Mouse (Mus musculus): ENCODE measurements around the gene Pklr. TPM values are rescaled to one million over a fixed set of nuclear protein-coding genes. Genes with fewer than 3 reads are reported as not detected.

Pklr gene
- polyA plus RNA-seq, 1 experiment, result 0.07 TPM

DNA sequence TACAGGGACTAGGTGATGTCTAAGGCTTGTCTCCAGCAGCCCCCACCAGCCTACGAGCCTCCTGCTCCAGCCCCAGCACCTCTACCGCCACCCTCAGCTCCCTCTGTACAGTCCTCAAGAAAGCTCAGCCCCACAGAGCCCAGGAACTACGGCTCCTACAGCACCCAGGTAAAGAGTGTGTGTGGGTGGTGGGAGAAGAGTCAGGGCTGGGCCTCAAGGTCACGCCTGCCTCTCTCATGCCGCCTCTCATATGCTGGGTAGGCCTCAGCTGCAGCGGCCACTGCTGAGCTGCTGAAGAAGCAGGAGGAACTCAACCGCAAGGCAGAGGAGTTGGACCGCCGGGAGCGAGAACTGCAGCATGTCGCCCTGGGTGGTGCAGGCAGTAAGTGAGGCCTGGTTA, 43.1 kb downstream of the Pklr start:
- Histone ChIP-seq H3K27ac (ENCODE audit: insufficient read depth, low read length) (no peak overlapping the region), H3K4me3 (replicated peaks; ENCODE audit: insufficient read depth, low read depth, low read length) (no peak overlapping the region), H3K4me1 (ENCODE audit: control insufficient read depth, insufficient read depth, low read length) (peaks cover 14% of the 10 kb centered on the region), H3K27me3 (ENCODE audit: control insufficient read depth, insufficient read depth, low read length) (no peaks in the 10 kb centered on the region)
- DNase-seq, result no peak
- TF ChIP-seq POLR2A (IDR thresholded peaks at IDR 0.05; ENCODE audit: borderline replicate concordance, insufficient read depth, low read length) (no peak), CTCF (IDR thresholded peaks at IDR 0.05; ENCODE audit: borderline replicate concordance, insufficient read depth, low read depth, low read length) (no peak)
- 86% methylated on average over 11 of the region's 11 CpGs for WGBS

DNA sequence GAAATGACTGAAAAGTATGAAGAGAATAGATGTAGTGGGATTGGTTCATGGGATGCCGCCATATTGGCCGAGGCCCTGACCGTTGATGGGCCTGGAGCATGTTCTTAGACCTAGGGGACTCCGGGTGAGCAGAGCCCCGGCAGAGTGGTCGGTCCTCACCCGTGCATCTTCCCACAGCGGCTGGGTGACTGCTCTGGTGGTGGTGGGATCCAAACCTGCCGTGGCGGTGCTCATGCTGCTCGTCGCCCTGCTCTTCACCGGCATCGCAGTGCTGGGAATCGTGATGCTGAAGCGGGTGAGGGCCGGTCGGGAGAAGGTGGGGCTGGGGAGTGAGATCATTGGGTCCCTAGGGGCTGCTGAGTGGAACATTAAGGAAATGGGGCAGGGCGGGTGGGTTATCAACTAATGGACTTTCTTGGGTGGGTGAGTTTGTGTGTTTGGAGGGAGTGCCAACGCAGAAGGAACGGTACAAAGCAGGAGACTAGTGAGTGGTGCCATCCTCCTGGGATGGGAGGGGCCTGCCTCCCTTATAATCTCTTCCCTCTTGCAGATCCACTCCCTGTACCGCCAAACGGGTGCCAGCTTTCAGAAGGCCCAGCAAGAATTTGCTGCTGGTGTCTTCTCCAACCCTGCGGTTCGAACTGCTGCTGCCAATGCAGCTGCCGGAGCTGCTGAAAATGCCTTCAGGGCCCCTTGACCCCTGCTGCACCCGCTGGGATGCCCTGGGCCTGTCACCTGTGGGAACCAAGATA, 46.0 kb downstream of the Pklr start:
- no peak overlapping the region for H3K27ac ChIP-seq (ENCODE audit: insufficient read depth, low read length)
- no peak overlapping the region for H3K4me3 ChIP-seq (replicated peaks; ENCODE audit: insufficient read depth, low read depth, low read length)
- WGBS, result 91% methylated on average over 27 of the region's 27 CpGs
- H3K27me3 ChIP-seq (ENCODE audit: control insufficient read depth, insufficient read depth, low read length), result no peaks in the 10 kb centered on the region
- no peak for DNase-seq
- no peak for TF ChIP-seq CTCF (IDR thresholded peaks at IDR 0.05; ENCODE audit: borderline replicate concordance, insufficient read depth, low read depth, low read length)
- TF ChIP-seq POLR2A (IDR thresholded peaks at IDR 0.05; ENCODE audit: borderline replicate concordance, insufficient read depth, low read length), result no peak
- H3K4me1 ChIP-seq (ENCODE audit: control insufficient read depth, insufficient read depth, low read length), result peaks cover 19% of the 10 kb centered on the region

DNA sequence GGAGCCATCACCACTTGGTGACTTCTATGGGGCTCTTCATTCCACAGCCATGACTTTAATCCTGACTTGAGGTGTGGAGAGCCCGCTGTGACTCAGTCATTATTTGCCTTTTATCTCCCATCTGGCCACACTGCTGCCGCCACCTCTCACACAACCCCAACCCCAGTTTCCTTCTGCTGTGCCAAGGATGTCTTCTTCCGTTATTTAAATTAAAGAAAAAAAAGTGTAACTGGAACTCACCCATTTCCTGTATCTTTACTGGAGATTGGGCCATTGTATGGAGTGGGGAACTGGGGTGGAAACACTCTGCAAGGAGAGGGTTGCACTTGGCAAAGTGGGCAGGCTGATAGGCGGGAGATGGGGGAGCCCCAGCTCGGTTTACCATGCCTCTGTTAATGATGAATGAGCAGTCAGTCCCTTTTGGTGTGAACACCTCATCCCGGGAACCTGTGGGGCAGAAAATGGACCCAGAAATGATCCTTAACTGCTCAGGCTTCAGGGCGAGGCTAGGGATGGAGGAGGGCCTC, 46.7 kb downstream of the Pklr start:
- peak overlapping the region; percentile 69 for H3K4me3 ChIP-seq (replicated peaks; ENCODE audit: insufficient read depth, low read depth, low read length)
- DNase-seq, result no peak
- H3K27me3 ChIP-seq (ENCODE audit: control insufficient read depth, insufficient read depth, low read length), result no peaks in the 10 kb centered on the region
- H3K27ac ChIP-seq (ENCODE audit: insufficient read depth, low read length), result no peak overlapping the region
- WGBS, result 45% methylated on average over 7 of the region's 7 CpGs
- peaks cover 19% of the 10 kb centered on the region for H3K4me1 ChIP-seq (ENCODE audit: control insufficient read depth, insufficient read depth, low read length)
- TF ChIP-seq POLR2A (IDR thresholded peaks at IDR 0.05; ENCODE audit: borderline replicate concordance, insufficient read depth, low read length), result no peak
- no peak for TF ChIP-seq CTCF (IDR thresholded peaks at IDR 0.05; ENCODE audit: borderline replicate concordance, insufficient read depth, low read depth, low read length)

DNA sequence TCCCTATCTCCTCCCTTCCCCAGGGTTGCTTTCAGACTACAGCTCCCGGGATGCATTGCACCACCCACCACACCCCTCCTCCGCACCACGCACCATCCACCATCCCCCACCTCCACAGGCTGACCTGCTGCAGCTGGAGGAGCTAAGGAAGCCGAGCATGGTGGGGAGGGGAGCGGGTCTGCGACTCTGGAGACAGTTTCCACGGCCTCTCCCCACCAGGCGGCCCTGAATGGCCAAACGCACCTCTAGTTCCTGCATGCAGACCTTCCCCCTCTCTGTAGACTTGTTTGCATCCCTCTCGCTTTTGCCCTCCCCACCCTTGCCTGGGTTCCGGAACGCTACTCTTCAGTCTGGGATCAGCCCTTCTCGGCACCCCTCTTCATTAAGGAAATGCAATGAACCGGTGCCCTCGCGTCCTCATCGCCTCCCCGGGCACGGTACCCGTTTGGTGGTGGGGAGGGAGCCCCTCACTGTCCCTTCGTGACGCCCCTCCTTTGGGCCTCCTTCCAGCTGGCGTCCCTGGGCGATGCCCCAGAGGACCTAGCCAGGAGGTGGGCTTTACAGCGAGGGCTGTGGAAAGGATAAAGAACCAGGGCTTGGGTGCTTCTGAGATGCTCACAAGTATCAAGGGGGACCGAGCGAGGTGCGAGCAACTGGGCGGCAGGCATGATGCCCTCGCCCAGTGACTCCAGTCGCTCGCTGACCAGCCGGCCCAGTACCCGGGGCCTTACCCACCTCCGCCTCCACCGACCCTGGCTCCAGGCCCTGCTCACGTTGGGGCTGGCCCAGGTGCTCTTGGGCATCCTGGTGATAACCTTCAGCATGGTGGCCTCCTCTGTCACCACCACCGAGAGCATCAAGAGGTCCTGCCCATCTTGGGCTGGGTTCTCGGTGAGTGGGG, 47.4 kb downstream of the Pklr start, which contains the start of gene Fam189b:
Gene Fam189b (plus strand): TSS at position 86 of the 901 bp plus-strand sequence.
- Histone ChIP-seq H3K4me1 (ENCODE audit: control insufficient read depth, insufficient read depth, low read length) (peaks cover 16% of the 10 kb centered on the region), H3K27ac (ENCODE audit: insufficient read depth, low read length) (peak within 1 kb of the TSS; percentile 66), H3K4me3 (replicated peaks; ENCODE audit: insufficient read depth, low read depth, low read length) (peak within 1 kb of the TSS; percentile 69), H3K27me3 (ENCODE audit: control insufficient read depth, insufficient read depth, low read length) (no peaks in the 10 kb centered on the region)
- DNase-seq, result peak; percentile 90 to 91
- WGBS, result under 1% methylated on average over 39 of the region's 39 CpGs
- TF ChIP-seq POLR2A (IDR thresholded peaks at IDR 0.05; ENCODE audit: borderline replicate concordance, insufficient read depth, low read length) (peak; percentile 86), CTCF (IDR thresholded peaks at IDR 0.05; ENCODE audit: borderline replicate concordance, insufficient read depth, low read depth, low read length) (no peak)

DNA sequence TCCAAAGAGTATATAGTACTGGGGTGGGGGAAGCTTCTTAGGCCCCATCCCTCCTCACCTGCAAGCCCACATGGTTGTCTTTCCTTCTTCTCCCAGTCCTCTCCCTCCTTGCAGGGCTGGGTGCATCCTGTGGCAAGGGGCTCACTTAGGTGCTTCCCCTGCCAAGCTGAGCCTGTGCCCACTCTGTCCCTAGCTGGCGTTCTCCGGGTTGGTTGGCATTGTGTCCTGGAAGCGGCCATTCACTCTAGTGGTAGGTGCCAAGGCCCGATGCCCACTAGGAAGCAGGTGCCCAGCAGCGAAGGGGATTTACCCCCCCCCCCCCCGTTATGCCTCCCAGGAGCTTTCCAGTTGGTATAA, 48.0 kb downstream of the Pklr start:
- DNase-seq, result peak; percentile 43 to 48

DNA sequence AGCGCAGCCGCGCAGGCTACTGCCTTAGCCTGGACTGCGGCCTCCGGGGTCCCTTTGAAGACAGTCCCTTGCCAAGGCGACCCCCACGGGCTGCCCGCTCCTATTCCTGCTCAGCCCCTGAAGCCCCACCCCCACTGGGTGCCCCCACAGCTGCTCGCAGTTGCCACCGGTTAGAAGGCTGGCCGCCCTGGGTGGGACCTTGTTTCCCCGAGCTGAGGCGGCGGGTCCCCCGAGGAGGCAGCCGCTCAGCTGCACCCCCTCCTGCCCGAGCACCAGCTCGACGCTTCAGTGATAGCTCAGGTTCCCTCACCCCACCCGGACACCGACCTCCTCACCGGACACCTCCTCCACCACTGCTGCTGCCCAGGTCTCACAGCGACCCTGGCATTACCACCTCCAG, 51.3 kb downstream of the Pklr start:
- TF ChIP-seq CTCF (IDR thresholded peaks at IDR 0.05; ENCODE audit: borderline replicate concordance, insufficient read depth, low read depth, low read length), result no peak
- TF ChIP-seq POLR2A (IDR thresholded peaks at IDR 0.05; ENCODE audit: borderline replicate concordance, insufficient read depth, low read length), result no peak
- Histone ChIP-seq H3K4me1 (ENCODE audit: control insufficient read depth, insufficient read depth, low read length) (peaks cover 8% of the 10 kb centered on the region), H3K27me3 (ENCODE audit: control insufficient read depth, insufficient read depth, low read length) (no peaks in the 10 kb centered on the region), H3K4me3 (replicated peaks; ENCODE audit: insufficient read depth, low read depth, low read length) (no peak overlapping the region), H3K27ac (ENCODE audit: insufficient read depth, low read length) (no peak overlapping the region)
- 41% methylated on average over 23 of the region's 23 CpGs for WGBS
- no peak for DNase-seq

More for the DNA sequence above, 48.0 kb downstream of the Pklr start:
- WGBS, result 5% methylated on average over 6 of the region's 6 CpGs
- TF ChIP-seq POLR2A (IDR thresholded peaks at IDR 0.05; ENCODE audit: borderline replicate concordance, insufficient read depth, low read length), result no peak
- Histone ChIP-seq H3K27me3 (ENCODE audit: control insufficient read depth, insufficient read depth, low read length) (no peaks in the 10 kb centered on the region), H3K27ac (ENCODE audit: insufficient read depth, low read length) (peak overlapping the region; percentile 66), H3K4me1 (ENCODE audit: control insufficient read depth, insufficient read depth, low read length) (peaks cover 13% of the 10 kb centered on the region), H3K4me3 (replicated peaks; ENCODE audit: insufficient read depth, low read depth, low read length) (peak overlapping the region; percentile 69)

DNA sequence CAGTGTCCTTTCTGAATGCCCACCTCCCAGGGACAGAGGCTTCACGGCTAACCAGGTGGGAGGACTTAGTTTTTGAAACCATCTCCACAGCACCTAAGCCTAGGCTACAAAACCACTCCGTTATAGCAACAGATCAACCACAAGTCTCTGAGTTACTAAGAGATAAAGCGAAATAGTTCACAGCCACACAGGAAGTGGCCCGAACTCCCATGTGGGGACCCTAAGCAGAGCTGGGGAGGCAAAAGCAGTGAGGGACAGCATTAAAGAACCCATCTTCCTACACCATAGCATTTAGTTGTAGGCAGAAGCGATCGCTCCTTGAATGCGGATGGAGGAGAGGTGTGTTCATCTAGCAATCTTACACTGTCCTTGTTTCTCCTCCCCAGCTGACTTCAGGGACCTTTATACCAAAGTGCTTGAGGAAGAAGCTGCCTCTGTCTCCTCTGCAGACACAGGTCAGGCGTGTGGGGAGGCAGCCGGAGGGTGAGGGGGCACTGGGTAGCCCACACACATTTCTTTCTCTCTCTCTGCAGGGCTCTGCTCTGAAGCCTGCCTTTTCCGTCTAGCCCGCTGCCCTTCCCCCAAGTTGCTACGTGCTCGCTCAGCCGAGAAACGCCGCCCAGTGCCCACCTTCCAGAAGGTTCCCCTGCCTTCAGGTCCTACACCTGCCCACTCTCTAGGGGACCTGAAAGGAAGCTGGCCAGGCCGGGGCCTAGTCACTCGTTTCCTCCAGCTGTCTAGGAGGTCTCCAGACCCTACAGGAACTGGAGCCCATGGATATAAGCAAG, 51.9 kb downstream of the Pklr start:
- no peak for DNase-seq
- Histone ChIP-seq H3K4me1 (ENCODE audit: control insufficient read depth, insufficient read depth, low read length) (peaks cover 8% of the 10 kb centered on the region), H3K4me3 (replicated peaks; ENCODE audit: insufficient read depth, low read depth, low read length) (no peak overlapping the region), H3K27me3 (ENCODE audit: control insufficient read depth, insufficient read depth, low read length) (no peaks in the 10 kb centered on the region), H3K27ac (ENCODE audit: insufficient read depth, low read length) (no peak overlapping the region)
- WGBS, result 65% methylated on average over 18 of the region's 18 CpGs
- TF ChIP-seq CTCF (IDR thresholded peaks at IDR 0.05; ENCODE audit: borderline replicate concordance, insufficient read depth, low read depth, low read length) (no peak), POLR2A (IDR thresholded peaks at IDR 0.05; ENCODE audit: borderline replicate concordance, insufficient read depth, low read length) (no peak)

All from cerebellum, adult 2 months (tissue).